Mouse (Mus musculus): ENCODE data around the gene Umodl1. TPM values are rescaled to one million over a fixed set of nuclear protein-coding genes. Genes with fewer than 3 reads are reported as not detected.

The Umodl1 gene
- not detected in 4 replicates for total RNA-seq (2023)

DNA sequence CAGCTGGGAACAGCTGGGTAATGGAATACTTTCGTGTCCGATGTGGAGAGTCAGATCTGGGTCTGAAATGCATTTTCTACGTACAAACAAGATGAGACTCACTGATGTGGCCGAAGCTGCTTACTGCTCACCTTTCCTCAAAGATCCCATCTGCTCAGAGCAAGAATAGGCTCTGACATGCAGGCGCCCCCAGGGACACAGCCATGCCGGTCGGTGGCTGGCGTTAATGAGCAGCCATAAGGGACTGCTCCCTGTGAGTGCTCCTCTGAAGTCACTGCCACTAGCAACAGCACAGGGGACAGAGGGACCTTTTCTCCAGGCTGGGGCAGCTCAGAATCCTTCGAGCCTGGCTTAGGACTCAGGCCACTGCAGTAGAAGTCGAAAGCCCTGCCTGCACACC is at the start of gene Umodl1:
Gene Umodl1 (plus strand): TSS at position 301 of the 400 bp plus-strand sequence.

DNA sequence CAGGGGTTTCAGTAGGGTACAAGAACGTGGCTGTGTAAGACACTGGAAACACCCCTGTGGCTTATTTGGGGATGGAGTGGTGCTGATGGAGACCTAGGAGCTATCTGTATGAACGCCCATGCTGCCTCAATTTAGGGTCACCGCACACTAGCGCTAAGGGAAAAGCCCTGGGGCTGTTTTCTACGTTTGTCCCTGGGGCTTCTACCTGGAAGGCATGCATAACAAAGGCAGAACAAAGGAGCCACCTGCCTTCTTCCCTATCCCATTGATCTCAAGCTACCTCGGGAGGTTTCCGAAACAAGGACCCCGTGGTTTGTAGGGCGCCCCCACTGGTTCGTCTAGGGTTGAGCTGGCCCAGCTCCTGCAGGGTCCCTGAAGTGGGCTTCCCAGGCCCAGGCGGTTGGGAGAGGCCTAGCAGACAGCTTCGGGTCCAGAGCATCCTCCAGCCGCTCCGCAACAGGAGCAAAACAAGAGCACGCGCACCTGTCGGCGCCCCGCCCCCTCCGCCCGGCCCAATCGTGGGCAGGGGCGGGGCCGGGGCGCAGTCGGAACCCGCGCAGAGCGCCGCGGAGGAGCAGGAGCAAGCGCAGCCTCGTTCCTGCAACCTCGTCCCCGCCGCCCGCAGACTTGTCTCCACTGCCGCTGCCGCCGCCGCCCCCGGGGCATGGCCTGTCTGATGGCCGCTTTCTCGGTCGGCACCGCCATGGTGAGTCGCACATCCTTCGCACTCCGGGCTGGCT is 102.9 kb downstream of the Umodl1 start, which contains the start of gene Abcg1:
Gene Abcg1 (plus strand): TSS at position 525 of the 740 bp plus-strand sequence.

Other genes starting within 250 kb of the Umodl1 start
- not detected in 4 replicates for gene Glp1r, start 52.8 kb upstream of the Umodl1 start, total RNA-seq (2023)
- 125 to 170 TPM (median 138 TPM) in 4 replicates for gene Abcg1, start 103.0 kb downstream of the Umodl1 start, total RNA-seq (2023)
- not detected in 4 replicates for gene Tff3, start 175.0 kb downstream of the Umodl1 start, total RNA-seq (2023)
- gene Tff2, start 189.6 kb downstream of the Umodl1 start, total RNA-seq (2023), result not detected in 4 replicates
- not detected in 4 replicates for gene Tff1, start 210.6 kb downstream of the Umodl1 start, total RNA-seq (2023)
- gene Tmprss3, start 244.3 kb downstream of the Umodl1 start, total RNA-seq (2023), result 0.21 to 0.66 TPM (median 0.25 TPM) in 3 of 4 replicates, not detected in the other